8 mouse cellular contexts compared by ENCODE assay signal in the genomic region with DNA sequence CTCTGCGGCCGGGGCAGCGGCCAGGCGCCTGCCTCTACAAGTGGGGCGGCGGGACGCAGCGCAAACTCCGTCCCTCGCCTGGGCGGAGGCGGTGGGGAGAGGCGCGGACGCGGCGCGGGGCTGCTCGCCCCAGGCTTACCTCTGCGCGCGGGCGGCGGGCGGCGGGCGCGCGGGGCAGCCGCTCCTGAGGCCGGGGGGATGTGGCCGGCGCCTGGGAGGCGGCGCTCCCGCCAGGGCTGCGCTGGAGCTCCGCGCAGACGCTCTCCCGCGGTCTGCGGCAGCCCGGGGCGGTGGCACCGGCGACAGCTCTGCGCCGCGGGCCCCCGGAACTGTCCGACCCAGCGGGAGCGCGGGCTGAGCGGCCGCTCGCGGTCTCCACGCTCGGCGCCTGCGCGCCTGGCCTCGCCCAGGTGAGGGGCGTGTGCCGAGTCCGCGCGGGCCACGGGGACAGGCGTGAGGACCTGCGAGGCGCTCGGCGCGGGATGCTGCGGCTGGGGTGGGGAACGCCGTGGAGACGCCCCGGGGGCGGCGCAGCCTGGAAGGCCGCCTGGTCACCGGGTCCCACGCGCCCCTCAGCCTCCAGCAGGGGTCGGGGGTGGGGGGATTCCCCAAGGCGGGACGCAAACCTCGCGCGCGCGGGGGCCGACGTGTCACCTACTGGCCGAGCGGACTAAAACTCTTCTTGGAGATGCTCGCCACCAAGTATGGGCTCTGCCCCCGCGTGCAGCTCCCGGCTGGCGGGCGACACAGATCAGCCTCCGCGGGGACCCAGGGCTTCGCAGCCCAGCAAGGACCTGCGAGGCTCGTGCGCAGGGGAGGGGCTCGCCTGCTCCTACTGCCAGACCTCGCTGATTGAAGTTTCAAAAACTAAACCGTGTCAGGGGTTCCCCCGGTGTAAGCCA. TPM values are rescaled to one million over a fixed set of nuclear protein-coding genes. Genes with fewer than 3 reads are reported as not detected.
A peak's percentile ranks its signal among the peaks of the same experiment; 100 is the strongest.
DNase-seq lines count a peak whose midpoint lies in the region; ATAC-seq lines count a peak whose summit lies in the region.

No protein-coding gene starts in this region.

- H3K36me3 ChIP-seq in embryonic facial prominence, embryonic 13.5 days, result no peaks in the 10 kb centered on the region
- no peaks in the 10 kb centered on the region for H3K36me3 ChIP-seq in heart, embryonic 15.5 days
- no peaks in the 10 kb centered on the region for H3K36me3 ChIP-seq in midbrain, embryonic 12.5 days
- no peaks in the 10 kb centered on the region for H3K36me3 ChIP-seq in stomach, embryonic 14.5 days (ENCODE audit: control insufficient read depth, insufficient read depth, low read length)

- peaks cover 7% of the 10 kb centered on the region; the same call in 1 of the 2 replicates for H3K4me1 ChIP-seq in embryonic facial prominence, embryonic 13.5 days
- peaks cover 14% of the 10 kb centered on the region for H3K4me1 ChIP-seq in heart, embryonic 15.5 days (replicated peaks)
- peaks cover 14% of the 10 kb centered on the region for H3K4me1 ChIP-seq in midbrain, embryonic 12.5 days
- peaks cover 4% of the 10 kb centered on the region; the same call in 1 of the 2 replicates for H3K4me1 ChIP-seq in stomach, embryonic 14.5 days (ENCODE audit: control insufficient read depth, insufficient read depth, low read length)

- H3K27ac ChIP-seq in embryonic facial prominence, embryonic 13.5 days, result no peak overlapping the region
- H3K27ac ChIP-seq in heart, embryonic 15.5 days, result no peak overlapping the region
- no peak overlapping the region for H3K27ac ChIP-seq in midbrain, embryonic 12.5 days (replicated peaks)
- no peak overlapping the region for H3K27ac ChIP-seq in stomach, embryonic 14.5 days (ENCODE audit: low read length)

- peak overlapping the region; percentile 67 for H3K4me3 ChIP-seq in embryonic facial prominence, embryonic 13.5 days
- H3K4me3 ChIP-seq in heart, embryonic 15.5 days, result peak overlapping the region; percentile 68
- peak overlapping the region; percentile 74 for H3K4me3 ChIP-seq in midbrain, embryonic 12.5 days
- peak overlapping the region; percentile 62 for H3K4me3 ChIP-seq in stomach, embryonic 14.5 days (ENCODE audit: low read depth, low read length)

- under 1% methylated on average over 110 of the region's 116 CpGs for WGBS in embryonic facial prominence, embryonic 13.5 days
- under 1% methylated on average over 83 of the region's 116 CpGs for WGBS in heart, embryonic 15.5 days
- 1% methylated on average over 107 of the region's 116 CpGs for WGBS in midbrain, embryonic 12.5 days
- WGBS in stomach, embryonic 14.5 days, result under 1% methylated on average over 109 of the region's 116 CpGs

- H3K4me2 ChIP-seq in embryonic facial prominence, embryonic 13.5 days, result peak overlapping the region; percentile 99
- peak overlapping the region; percentile 100 for H3K4me2 ChIP-seq in heart, embryonic 15.5 days
- peak overlapping the region; percentile 100 for H3K4me2 ChIP-seq in midbrain, embryonic 12.5 days (replicated peaks)
- peak overlapping the region; percentile 99 for H3K4me2 ChIP-seq in stomach, embryonic 14.5 days (replicated peaks; ENCODE audit: low read depth, low read length)

- H3K9ac ChIP-seq in embryonic facial prominence, embryonic 13.5 days, result peak overlapping the region; percentile 73
- H3K9ac ChIP-seq in heart, embryonic 15.5 days, result peak overlapping the region; percentile 56
- H3K9ac ChIP-seq in midbrain, embryonic 12.5 days (replicated peaks), result peak overlapping the region; percentile 64
- H3K9ac ChIP-seq in stomach, embryonic 14.5 days (replicated peaks; ENCODE audit: low read depth, low read length), result peak overlapping the region; percentile 42; the same call in 1 of the 2 replicates

- DNase-seq in CD4-positive helper T cell, adult 2 months (ENCODE audit: low read depth, low spot score), result peak; percentile 3
- peak; percentile 33 for DNase-seq in adrenal gland, postnatal 14 days
- peak; percentile 43 to 57 for DNase-seq in layer of hippocampus, postnatal 10 days (ENCODE audit: low spot score in 2 of 2)
- DNase-seq in B cell, adult 2 months, result no peak

- H3K9me3 ChIP-seq in embryonic facial prominence, embryonic 13.5 days, result no peaks in the 10 kb centered on the region
- H3K9me3 ChIP-seq in heart, embryonic 15.5 days (replicated peaks), result no peaks in the 10 kb centered on the region
- no peaks in the 10 kb centered on the region for H3K9me3 ChIP-seq in midbrain, embryonic 12.5 days
- no peaks in the 10 kb centered on the region for H3K9me3 ChIP-seq in stomach, embryonic 14.5 days (ENCODE audit: control insufficient read depth, low read depth, low read length)

- peaks cover 66% of the 10 kb centered on the region for H3K27me3 ChIP-seq in embryonic facial prominence, embryonic 13.5 days
- peaks cover 36% of the 10 kb centered on the region for H3K27me3 ChIP-seq in heart, embryonic 15.5 days
- peaks cover 43% of the 10 kb centered on the region for H3K27me3 ChIP-seq in midbrain, embryonic 12.5 days
- peaks cover 3% of the 10 kb centered on the region; the same call in 1 of the 2 replicates for H3K27me3 ChIP-seq in stomach, embryonic 14.5 days (ENCODE audit: control insufficient read depth, insufficient read depth, low read length)

- ATAC-seq in embryonic facial prominence, embryonic 13.5 days (ENCODE audit: insufficient number of reproducible peaks, insufficient read depth, low FRiP score, low TSS enrichment, low read depth), result peak; percentile 76
- peak; percentile 86 for ATAC-seq in heart, embryonic 15.5 days (replicated peaks; ENCODE audit: insufficient number of reproducible peaks, insufficient read depth, low FRiP score, low read depth)
- peak; percentile 89 for ATAC-seq in midbrain, embryonic 12.5 days (ENCODE audit: low FRiP score, low read depth)
- ATAC-seq in stomach, embryonic 14.5 days (ENCODE audit: insufficient number of reproducible peaks, insufficient read depth, low FRiP score, low read depth), result peak; percentile 78

RNA-seq across cellular contexts. Expression of gene Zfp385b, which starts 2.8 kb away (rescaled TPM):
- total RNA-seq in adrenal gland, postnatal 14 days (2021), result 0.49 and 1.9 TPM in 2 replicates
- polyA plus RNA-seq in embryonic facial prominence, embryonic 13.5 days (2015; fragmentation: Nextera tagmentation; extraction: Ambion mirVana), result 6.3 and 6.7 TPM in 2 replicates
- polyA plus RNA-seq in heart, embryonic 15.5 days (2015; fragmentation: Nextera tagmentation; extraction: Ambion mirVana), result 3.8 and 4.7 TPM in 2 replicates
- total RNA-seq in layer of hippocampus, postnatal 10 days (2021), result 10 to 100 TPM; 42.8 to 46.9 TPM
- polyA plus RNA-seq in midbrain, embryonic 12.5 days (2016; fragmentation: Nextera tagmentation; extraction: Ambion mirVana), result 2.7 and 2.8 TPM in 2 replicates
- polyA plus RNA-seq in stomach, embryonic 14.5 days (2014; fragmentation: Nextera tagmentation; extraction: Ambion mirVana), result 5.6 and 6.2 TPM in 2 replicates

Comparison
In these comparisons a context has a peak if more than half of its experiments do, and no peak if none do; other contexts are left out.
1. DNase-seq: peak in CD4-positive helper T cell, adult 2 months (single experiment), adrenal gland, postnatal 14 days (single experiment) and layer of hippocampus, postnatal 10 days (2 of 2); none in B cell, adult 2 months (0 of 2).
2. Peak in every context shown above with its lines, with median percentiles within 50 percentile points of each other: ATAC-seq, H3K4me2 ChIP-seq, H3K4me3 ChIP-seq and H3K9ac ChIP-seq.